28 mouse cellular contexts compared by ENCODE assay signal in genomic region chr14:26923702-26924421, GRCm38 (mm10). TPM values are rescaled to one million over a fixed set of nuclear protein-coding genes. Genes with fewer than 3 reads are reported as not detected.
A peak's percentile ranks its signal among the peaks of the same experiment; 100 is the strongest.
DNase-seq lines count a peak whose midpoint lies in the region; ATAC-seq and TF ChIP-seq lines count a peak whose summit lies in the region.
"Had no signal": no experiment of that assay in that cellular context is flagged by ENCODE, and none has a peak within 500 bp of the region (broad histone marks: within the 10 kb centered on the region; RNA-seq: fewer than 3 reads in every experiment).

No protein-coding gene starts in this region.

- no peaks in the 10 kb centered on the region for H3K27me3 ChIP-seq in liver, embryonic 11.5 days (replicated peaks; ENCODE audit: control insufficient read depth, insufficient read depth, low read length)
- H3K27me3 ChIP-seq in midbrain, embryonic 11.5 days (ENCODE audit: control insufficient read depth, insufficient read depth, low read length) = no peaks in the 10 kb centered on the region
- H3K27me3 ChIP-seq in midbrain, embryonic 14.5 days (ENCODE audit: control insufficient read depth, insufficient read depth, low read length) = no peaks in the 10 kb centered on the region
- H3K27me3 ChIP-seq in intestine, postnatal 0 days (replicated peaks; ENCODE audit: control insufficient read depth, insufficient read depth, low read length) = no peaks in the 10 kb centered on the region
- H3K27me3 ChIP-seq: CH12.LX; embryonic facial prominence, embryonic 12.5 days; embryonic facial prominence, embryonic 15.5 days; hindbrain, embryonic 12.5 days; hindbrain, embryonic 15.5 days had no signal

- H3K4me3 ChIP-seq in liver, embryonic 11.5 days (ENCODE audit: low read depth, low read length) = no peak overlapping the region
- H3K4me3 ChIP-seq in midbrain, embryonic 11.5 days (ENCODE audit: low read depth, low read length) = no peak overlapping the region
- H3K4me3 ChIP-seq in midbrain, embryonic 14.5 days (replicated peaks; ENCODE audit: low read depth, low read length) = no peak overlapping the region
- no peak overlapping the region for H3K4me3 ChIP-seq in intestine, postnatal 0 days (ENCODE audit: low read depth, low read length)
- H3K4me3 ChIP-seq: embryonic facial prominence, embryonic 12.5 days; embryonic facial prominence, embryonic 15.5 days; hindbrain, embryonic 12.5 days; hindbrain, embryonic 15.5 days had no signal

- H3K4me1 ChIP-seq in liver, embryonic 11.5 days (replicated peaks; ENCODE audit: control insufficient read depth, insufficient read depth, low read length) = no peaks in the 10 kb centered on the region
- H3K4me1 ChIP-seq in midbrain, embryonic 11.5 days (ENCODE audit: control insufficient read depth, insufficient read depth, low read length) = no peaks in the 10 kb centered on the region
- no peaks in the 10 kb centered on the region for H3K4me1 ChIP-seq in midbrain, embryonic 14.5 days (ENCODE audit: control insufficient read depth, insufficient read depth, low read length)
- no peaks in the 10 kb centered on the region for H3K4me1 ChIP-seq in intestine, postnatal 0 days (replicated peaks; ENCODE audit: control insufficient read depth, insufficient read depth, low read length)
- H3K4me1 ChIP-seq: embryonic facial prominence, embryonic 12.5 days; embryonic facial prominence, embryonic 15.5 days; hindbrain, embryonic 12.5 days; hindbrain, embryonic 15.5 days had no signal

- H3K36me3 ChIP-seq in liver, embryonic 11.5 days (ENCODE audit: control insufficient read depth, insufficient read depth, low read length) = peaks cover 2% of the 10 kb centered on the region; the same call in 1 of the 2 replicates
- no peaks in the 10 kb centered on the region for H3K36me3 ChIP-seq in midbrain, embryonic 11.5 days (ENCODE audit: control insufficient read depth, insufficient read depth, low read length)
- H3K36me3 ChIP-seq in midbrain, embryonic 14.5 days (ENCODE audit: control insufficient read depth, insufficient read depth, low read length) = peaks cover 61% of the 10 kb centered on the region
- peaks cover 44% of the 10 kb centered on the region for H3K36me3 ChIP-seq in intestine, postnatal 0 days (ENCODE audit: control insufficient read depth, insufficient read depth)

- no peak for DNase-seq in liver, embryonic 11.5 days (ENCODE audit: low spot score)
- no peak for DNase-seq in liver
- DNase-seq in midbrain, embryonic 11.5 days (ENCODE audit: low spot score, missing footprints) = peak; percentile 47
- DNase-seq in midbrain, embryonic 14.5 days = no peak
- DNase-seq in adrenal gland, adult 2 months = no peak
- DNase-seq: adrenal gland, adult 8-10 months; adrenal gland, postnatal 25 days; cerebellum, adult 18-20 months; cerebellum, adult 9-10 months; cerebellum, postnatal 14 days; forebrain, postnatal 0 days; gastrocnemius, postnatal 36 days; heart, adult 11 months had no signal

- WGBS in liver, embryonic 11.5 days = 64% methylated on average over 5 of the region's 5 CpGs
- WGBS in midbrain, embryonic 11.5 days = 94% methylated on average over 5 of the region's 5 CpGs
- WGBS in midbrain, embryonic 14.5 days = 95% methylated on average over 5 of the region's 5 CpGs
- WGBS in intestine, postnatal 0 days = 84% methylated on average over 5 of the region's 5 CpGs

- H3K9me3 ChIP-seq in liver, embryonic 11.5 days (ENCODE audit: control insufficient read depth, low read length) = no peaks in the 10 kb centered on the region
- H3K9me3 ChIP-seq in midbrain, embryonic 11.5 days (ENCODE audit: control insufficient read depth, low read length) = no peaks in the 10 kb centered on the region
- H3K9me3 ChIP-seq in midbrain, embryonic 14.5 days (ENCODE audit: control insufficient read depth, low read length) = no peaks in the 10 kb centered on the region
- no peaks in the 10 kb centered on the region for H3K9me3 ChIP-seq in intestine, postnatal 0 days (ENCODE audit: control insufficient read depth)
- H3K9me3 ChIP-seq: embryonic facial prominence, embryonic 12.5 days; embryonic facial prominence, embryonic 15.5 days; G1E; hindbrain, embryonic 12.5 days; hindbrain, embryonic 15.5 days had no signal

- no peak overlapping the region for H3K27ac ChIP-seq in liver, embryonic 11.5 days (ENCODE audit: low read depth, low read length)
- H3K27ac ChIP-seq in midbrain, embryonic 11.5 days (ENCODE audit: low read depth, low read length) = no peak overlapping the region
- H3K27ac ChIP-seq in midbrain, embryonic 14.5 days (replicated peaks; ENCODE audit: low read depth, low read length) = no peak overlapping the region
- H3K27ac ChIP-seq in intestine, postnatal 0 days (ENCODE audit: low read depth, low read length) = no peak overlapping the region
- H3K27ac ChIP-seq: embryonic facial prominence, embryonic 12.5 days; embryonic facial prominence, embryonic 15.5 days; hindbrain, embryonic 12.5 days; hindbrain, embryonic 15.5 days had no signal

- no peak for TF ChIP-seq CTCF in intestine, postnatal 0 days (IDR thresholded peaks at IDR 0.05; ENCODE audit: low read depth)

- peak; percentile 54; the same call in 1 of the 2 replicates for ATAC-seq in liver, embryonic 11.5 days (replicated peaks; ENCODE audit: low FRiP score)
- ATAC-seq in midbrain, embryonic 11.5 days (ENCODE audit: low FRiP score) = no peak
- no peak for ATAC-seq in midbrain, embryonic 14.5 days (ENCODE audit: low FRiP score, low TSS enrichment)
- ATAC-seq in granulocyte monocyte progenitor cell, adult 5-6 weeks (replicated peaks; ENCODE audit: poor library complexity, severe bottlenecking) = peak; percentile 67
- ATAC-seq in megakaryocyte-erythroid progenitor cell, adult 5-6 weeks (replicated peaks; ENCODE audit: low FRiP score, low TSS enrichment, poor library complexity, severe bottlenecking) = peak; percentile 79
- no peak for ATAC-seq in intestine, postnatal 0 days
- ATAC-seq: forebrain, embryonic 14.5 days; forebrain, postnatal 0 days; inflammation-experienced regulatory T-cells, adult 6 months had no signal

- no peak overlapping the region for H3K4me2 ChIP-seq in liver, embryonic 11.5 days
- no peak overlapping the region for H3K4me2 ChIP-seq in midbrain, embryonic 11.5 days
- no peak overlapping the region for H3K4me2 ChIP-seq in midbrain, embryonic 14.5 days (ENCODE audit: low read length)
- H3K4me2 ChIP-seq in intestine, postnatal 0 days (replicated peaks; ENCODE audit: low read depth) = no peak overlapping the region
- H3K4me2 ChIP-seq: embryonic facial prominence, embryonic 12.5 days; embryonic facial prominence, embryonic 15.5 days; heart, embryonic 11.5 days; hindbrain, embryonic 12.5 days; hindbrain, embryonic 15.5 days had no signal

- no peak overlapping the region for H3K9ac ChIP-seq in liver, embryonic 11.5 days (ENCODE audit: low read depth, low read length)
- no peak overlapping the region for H3K9ac ChIP-seq in midbrain, embryonic 11.5 days (ENCODE audit: low read length)
- no peak overlapping the region for H3K9ac ChIP-seq in midbrain, embryonic 14.5 days (replicated peaks; ENCODE audit: low read length)
- H3K9ac ChIP-seq in intestine, postnatal 0 days (ENCODE audit: low read depth, low read length) = no peak overlapping the region
- H3K9ac ChIP-seq: embryonic facial prominence, embryonic 12.5 days; embryonic facial prominence, embryonic 15.5 days; forebrain, postnatal 0 days; hindbrain, embryonic 12.5 days; hindbrain, embryonic 15.5 days had no signal

RNA-seq across cellular contexts. Expression of gene Asb14, which starts 29.5 kb away (rescaled TPM):
- polyA plus RNA-seq in liver, embryonic 11.5 days (2014; fragmentation: Nextera tagmentation; extraction: Ambion mirVana) = not detected in 2 replicates
- polyA plus RNA-seq in midbrain, embryonic 11.5 days (2014; fragmentation: Nextera tagmentation; extraction: Ambion mirVana) = 0.12 TPM in 1 of 2 replicates, not detected in the other
- 0.36 TPM in 1 of 2 replicates, not detected in the other for polyA plus RNA-seq in midbrain, embryonic 14.5 days (2014; fragmentation: Nextera tagmentation; extraction: Ambion mirVana)
- total RNA-seq in granulocyte monocyte progenitor cell, adult 5-6 weeks (2014; fragmentation: Nextera tagmentation) = not detected in 2 replicates
- not detected in 2 replicates for total RNA-seq in granulocyte monocyte progenitor cell, adult 5-6 weeks (2017)
- total RNA-seq in megakaryocyte-erythroid progenitor cell, adult 5-6 weeks (2014; fragmentation: Nextera tagmentation) = 0.85 TPM in 1 of 2 replicates, not detected in the other
- not detected in 2 replicates for total RNA-seq in megakaryocyte-erythroid progenitor cell, adult 5-6 weeks (2017)
- not detected for total RNA-seq in adrenal gland, adult 2 months (2021)
- polyA plus RNA-seq in adrenal gland, adult 2 months (2012; rRNA removed) = not detected in 2 replicates
- 0.08 TPM in 1 of 2 replicates, not detected in the other for polyA plus RNA-seq in intestine, postnatal 0 days (2015; fragmentation: Nextera tagmentation; extraction: Ambion mirVana)
- total RNA-seq: adrenal gland, adult 8-10 months; adrenal gland, postnatal 25 days; CH12.LX; hematopoietic stem cell, adult 5-6 weeks had no signal
- polyA plus RNA-seq: brain, embryonic 14.5 days; forebrain, embryonic 11.5 days; G1E; hindbrain, embryonic 12.5 days had no signal

RNA-seq across cellular contexts. Expression of gene Appl1, which starts 47.2 kb away (rescaled TPM):
- 13.3 and 14.2 TPM in 2 replicates for polyA plus RNA-seq in liver, embryonic 11.5 days (2014; fragmentation: Nextera tagmentation; extraction: Ambion mirVana)
- polyA plus RNA-seq in midbrain, embryonic 11.5 days (2014; fragmentation: Nextera tagmentation; extraction: Ambion mirVana) = 35.5 and 38.5 TPM in 2 replicates
- polyA plus RNA-seq in midbrain, embryonic 14.5 days (2014; fragmentation: Nextera tagmentation; extraction: Ambion mirVana) = 87.3 and 88.5 TPM in 2 replicates
- 26.0 and 30.7 TPM in 2 replicates for total RNA-seq in granulocyte monocyte progenitor cell, adult 5-6 weeks (2014; fragmentation: Nextera tagmentation)
- total RNA-seq in granulocyte monocyte progenitor cell, adult 5-6 weeks (2017) = 24.1 and 37.1 TPM in 2 replicates
- total RNA-seq in megakaryocyte-erythroid progenitor cell, adult 5-6 weeks (2014; fragmentation: Nextera tagmentation) = 5.2 and 12.7 TPM in 2 replicates
- total RNA-seq in megakaryocyte-erythroid progenitor cell, adult 5-6 weeks (2017) = 12.6 and 14.8 TPM in 2 replicates
- 10 to 100 TPM; 38.7 to 49.6 TPM for total RNA-seq in adrenal gland, adult 2 months (2021)
- polyA plus RNA-seq in adrenal gland, adult 2 months (2012; rRNA removed) = 2.6 TPM in 2 replicates
- 14.9 and 17.0 TPM in 2 replicates for polyA plus RNA-seq in intestine, postnatal 0 days (2015; fragmentation: Nextera tagmentation; extraction: Ambion mirVana)

Comparison
In these comparisons a context has a peak if more than half of its experiments do, and no peak if none do; other contexts are left out.
1. ATAC-seq: peak in liver, embryonic 11.5 days (single experiment), granulocyte monocyte progenitor cell, adult 5-6 weeks (single experiment) and megakaryocyte-erythroid progenitor cell, adult 5-6 weeks (single experiment); none in midbrain, embryonic 11.5 days (single experiment), midbrain, embryonic 14.5 days (single experiment) and intestine, postnatal 0 days (single experiment).